Mouse (Mus musculus) erythroblast, embryonic 14.5 days (primary cell): ENCODE measurements at regions not wholly inside any gene's neighbourhood (a gene's known extent, or its start where the extent isn't known, plus 50 kb on each side); places are given as distances from the start of the nearest gene placed in this dataset.

Source experiments
- GATA1 ChIP-seq: IDR thresholded peaks from 2 replicates; pipeline ENCODE4 v1.6.1; 2012; ENCODE audit warnings: low read length, inconsistent platforms, mixed read lengths
- TAL1 ChIP-seq: IDR thresholded peaks from 3 replicates; pipeline ENCODE4 v1.6.1; 2012; ENCODE audit warnings: low read length, inconsistent platforms, mixed read lengths

DNA sequence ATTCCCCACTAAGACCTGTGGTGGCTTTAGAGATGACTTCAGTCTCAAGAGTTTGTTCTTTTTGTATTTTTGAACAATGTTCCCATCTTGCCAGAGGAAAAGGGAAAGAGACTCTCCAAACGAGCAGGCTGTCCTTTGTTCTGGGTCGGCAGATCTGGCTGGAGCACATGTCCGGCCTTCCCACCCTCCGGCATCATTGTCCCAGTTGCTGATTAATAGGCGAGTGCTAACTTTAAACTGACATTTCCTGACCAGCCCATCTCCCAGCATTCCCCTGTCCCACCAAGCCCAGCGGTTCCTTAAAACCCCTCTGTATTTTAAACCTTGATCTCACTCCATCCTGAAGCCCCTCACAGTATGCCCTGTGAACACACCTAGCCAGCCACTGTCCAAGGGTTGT lies 140.0 kb upstream of the Klf4 start:
- TF ChIP-seq GATA1 (no peak), TAL1 (no peak)
